Mouse (Mus musculus) bone marrow macrophage, adult 2 months (primary cell): ENCODE data around the gene Nf2.

Experiments
- CTCF ChIP-seq: IDR thresholded peaks from 2 replicates; pipeline ENCODE4 v1.5.1; 2012; ENCODE audit warnings: low read depth, mild to moderate bottlenecking, low read length, moderate library complexity
- POLR2A ChIP-seq: IDR thresholded peaks from 2 replicates; pipeline ENCODE4 v1.6.1; 2012; ENCODE audit warnings: mild to moderate bottlenecking, low read depth, low read length, borderline replicate concordance

DNA sequence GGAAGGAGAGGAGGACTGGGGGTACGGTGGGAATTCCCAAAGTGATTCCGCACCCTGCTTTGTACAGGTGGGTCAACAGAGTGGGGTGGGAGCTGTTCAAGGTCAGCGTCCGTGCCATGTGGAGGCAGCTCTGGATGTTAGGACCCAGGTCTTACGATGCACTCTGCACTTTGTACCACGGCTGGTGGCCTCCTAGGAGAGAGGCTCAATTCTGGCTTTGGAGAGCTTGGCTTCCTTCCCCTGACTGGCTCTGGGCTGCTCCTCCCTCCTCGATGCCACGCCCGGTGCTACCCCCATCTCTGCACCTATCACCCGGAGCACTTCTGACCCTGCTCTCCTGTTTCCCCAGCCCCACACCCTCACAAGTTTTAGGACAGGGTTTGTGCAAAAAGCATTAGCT is 25.2 kb upstream of the Nf2 start:
- no peak for TF ChIP-seq POLR2A
- TF ChIP-seq CTCF = no peak
